Comparison of ENCODE assay signal across 7 mouse cellular contexts in genomic region chr13:80886664-80887210, GRCm38 (mm10). TPM values are rescaled to one million over a fixed set of nuclear protein-coding genes. Genes with fewer than 3 reads are reported as not detected.
A peak's percentile ranks its signal among the peaks of the same experiment; 100 is the strongest.
DNase-seq lines count a peak whose midpoint lies in the region; ATAC-seq and TF ChIP-seq lines count a peak whose summit lies in the region.

No protein-coding gene starts in this region.

- peaks cover 16% of the 10 kb centered on the region for H3K36me3 ChIP-seq in spleen, adult 2 months (ENCODE audit: control insufficient read depth, insufficient read depth, low read length)
- peaks cover 24% of the 10 kb centered on the region for H3K36me3 ChIP-seq in embryonic facial prominence, embryonic 13.5 days
- H3K36me3 ChIP-seq in limb, embryonic 14.5 days (ENCODE audit: control insufficient read depth, insufficient read depth, low read length), result peaks cover 30% of the 10 kb centered on the region
- H3K36me3 ChIP-seq in small intestine, adult 2 months (ENCODE audit: control insufficient read depth, insufficient read depth, low read length), result peaks cover 26% of the 10 kb centered on the region

- no peaks in the 10 kb centered on the region for H3K9me3 ChIP-seq in embryonic facial prominence, embryonic 13.5 days
- no peaks in the 10 kb centered on the region for H3K9me3 ChIP-seq in limb, embryonic 14.5 days (ENCODE audit: control insufficient read depth, low read length)

- H3K4me1 ChIP-seq in spleen, adult 2 months (ENCODE audit: control insufficient read depth, insufficient read depth, insufficient read length), result no peaks in the 10 kb centered on the region; the same call in 1 of the 2 replicates
- no peaks in the 10 kb centered on the region for H3K4me1 ChIP-seq in embryonic facial prominence, embryonic 13.5 days
- H3K4me1 ChIP-seq in limb, embryonic 14.5 days (ENCODE audit: control insufficient read depth, insufficient read depth, low read length), result peaks cover 7% of the 10 kb centered on the region
- H3K4me1 ChIP-seq in small intestine, adult 2 months (ENCODE audit: control insufficient read depth, insufficient read depth, insufficient read length, low read length), result peaks cover 2% of the 10 kb centered on the region

- TF ChIP-seq POLR2A in spleen, adult 2 months (IDR thresholded peaks at IDR 0.05; ENCODE audit: low read depth, low read length), result no peak
- TF ChIP-seq POLR2A in limb, embryonic 14.5 days (IDR thresholded peaks at IDR 0.05; ENCODE audit: borderline replicate concordance, extremely low read depth, insufficient read depth, insufficient read length), result no peak
- TF ChIP-seq POLR2A in small intestine, adult 2 months (IDR thresholded peaks at IDR 0.05; ENCODE audit: low read depth, low read length), result no peak

- H3K4me3 ChIP-seq in spleen, adult 2 months (ENCODE audit: extremely low read depth, insufficient read depth, insufficient read length), result peak overlapping the region; percentile 94
- peak overlapping the region; percentile 86 for H3K4me3 ChIP-seq in embryonic facial prominence, embryonic 13.5 days
- peak overlapping the region; percentile 91 for H3K4me3 ChIP-seq in limb, embryonic 14.5 days (replicated peaks; ENCODE audit: low read length)
- peak overlapping the region; percentile 68; the same call in 1 of the 2 replicates for H3K4me3 ChIP-seq in small intestine, adult 2 months (ENCODE audit: low read depth, low read length)

- 18% methylated on average over 6 of the region's 6 CpGs for WGBS in spleen, adult 2 months
- 16% methylated on average over 6 of the region's 6 CpGs for WGBS in embryonic facial prominence, embryonic 13.5 days
- 21% methylated on average over 6 of the region's 6 CpGs for whole genome bisulfite sequencing in limb, embryonic 14.5 days
- 8% methylated on average over 6 of the region's 6 CpGs for WGBS in small intestine, adult 2 months

- peak overlapping the region; percentile 59 for H3K4me2 ChIP-seq in embryonic facial prominence, embryonic 13.5 days
- peak overlapping the region; percentile 61 for H3K4me2 ChIP-seq in limb, embryonic 14.5 days (replicated peaks; ENCODE audit: low read depth, low read length, severe bottlenecking)

- ATAC-seq in embryonic facial prominence, embryonic 13.5 days (ENCODE audit: insufficient number of reproducible peaks, insufficient read depth, low FRiP score, low TSS enrichment, low read depth), result no peak
- no peak for ATAC-seq in limb, embryonic 14.5 days (ENCODE audit: low FRiP score, low read depth)

- no peaks in the 10 kb centered on the region for H3K27me3 ChIP-seq in spleen, adult 2 months (ENCODE audit: control insufficient read depth, insufficient read depth, low read length)
- H3K27me3 ChIP-seq in embryonic facial prominence, embryonic 13.5 days, result no peaks in the 10 kb centered on the region
- H3K27me3 ChIP-seq in limb, embryonic 14.5 days (ENCODE audit: control insufficient read depth, insufficient read depth, low read length), result no peaks in the 10 kb centered on the region
- H3K27me3 ChIP-seq in small intestine, adult 2 months (ENCODE audit: control insufficient read depth, insufficient read depth, low read length), result no peaks in the 10 kb centered on the region

- H3K27ac ChIP-seq in spleen, adult 2 months (ENCODE audit: insufficient read depth, low read length), result peak overlapping the region; percentile 100
- peak overlapping the region; percentile 100 for H3K27ac ChIP-seq in embryonic facial prominence, embryonic 13.5 days
- peak overlapping the region; percentile 100 for H3K27ac ChIP-seq in limb, embryonic 14.5 days (replicated peaks; ENCODE audit: low read depth, low read length)
- H3K27ac ChIP-seq in small intestine, adult 2 months (ENCODE audit: insufficient read depth, low read depth, low read length), result peak overlapping the region; percentile 98

- peak overlapping the region; percentile 99 for H3K9ac ChIP-seq in embryonic facial prominence, embryonic 13.5 days
- peak overlapping the region; percentile 100 for H3K9ac ChIP-seq in limb, embryonic 14.5 days (ENCODE audit: low read depth, low read length, severe bottlenecking)

- DNase-seq in spleen, adult 2 months (ENCODE audit: low read depth in 1 of 2, low spot score in 2 of 2), result no peak
- no peak for DNase-seq in spleen, adult 18-20 months
- DNase-seq in limb, embryonic 14.5 days (ENCODE audit: low spot score), result peak; percentile 46
- DNase-seq in thymus, postnatal 25 days, result no peak
- DNase-seq in layer of hippocampus, postnatal 10 days (ENCODE audit: low spot score in 2 of 2), result no peak

- TF ChIP-seq CTCF in spleen, adult 2 months (IDR thresholded peaks at IDR 0.05; ENCODE audit: extremely low read depth, insufficient read depth, insufficient read length, insufficient replicate concordance), result no peak
- peak; percentile 13; the same call in 1 of the 2 replicates for TF ChIP-seq CTCF in small intestine, adult 2 months (IDR thresholded peaks at IDR 0.05; ENCODE audit: extremely low read depth, insufficient read length, insufficient replicate concordance, low read depth, low read length)

RNA-seq across cellular contexts. Expression of gene Arrdc3, which starts 3.6 kb away (rescaled TPM):
- polyA plus RNA-seq in spleen, adult 2 months (2012; rRNA removed), result 13.8 and 13.9 TPM in 2 replicates
- 52.8 and 58.2 TPM in 2 replicates for polyA plus RNA-seq in embryonic facial prominence, embryonic 13.5 days (2015; fragmentation: Nextera tagmentation; extraction: Ambion mirVana)
- 49.4 and 59.0 TPM in 2 replicates for polyA plus RNA-seq in limb, embryonic 14.5 days (2012; rRNA removed)
- 66.1 and 66.5 TPM in 2 replicates for polyA plus RNA-seq in limb, embryonic 14.5 days (2014; fragmentation: Nextera tagmentation; extraction: Ambion mirVana)
- polyA plus RNA-seq in small intestine, adult 2 months (2012; rRNA removed), result 8.1 and 9.1 TPM in 2 replicates
- 10 to 100 TPM; 28.6 to 32.0 TPM for total RNA-seq in layer of hippocampus, postnatal 10 days (2021)
